Mouse (Mus musculus): ENCODE measurements at regions not wholly inside any gene's neighbourhood (a gene's known extent, or its start where the extent isn't known, plus 50 kb on each side); places are given as distances from the start of the nearest gene placed in this dataset.

DNA sequence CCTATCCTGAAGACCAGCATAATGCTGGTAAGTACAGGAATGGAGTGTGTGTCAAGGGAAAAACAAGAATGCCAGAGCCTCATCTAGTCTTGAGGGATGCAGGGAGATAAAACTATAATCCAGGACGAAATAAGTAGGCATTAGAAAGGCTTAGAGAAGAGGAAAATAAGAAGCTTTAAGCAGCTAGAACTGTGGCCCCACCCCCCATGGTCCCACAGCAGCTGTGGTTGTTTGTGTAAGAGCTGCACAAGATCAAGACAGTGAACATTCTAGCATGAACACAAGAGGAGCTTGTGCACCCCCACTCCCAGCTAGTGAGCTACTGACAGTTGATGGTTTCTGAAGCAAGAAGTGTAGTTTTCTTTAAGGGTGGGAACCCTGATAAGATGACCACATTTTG is 315.9 kb downstream of the Tmem135 start:
- Histone ChIP-seq H3K9ac (no peak overlapping the region), H3K4me2 (no peak overlapping the region), H3K27ac (no peak overlapping the region), H3K36me3 (no peaks in the 10 kb centered on the region), H3K9me3 (no peaks in the 10 kb centered on the region), H3K27me3 (no peaks in the 10 kb centered on the region), H3K4me1 (no peaks in the 10 kb centered on the region), H3K4me3 (no peak overlapping the region)
- no peak for ATAC-seq (ENCODE audit: insufficient number of reproducible peaks, low FRiP score, low TSS enrichment, low read depth)
- WGBS: 67% methylated on average over 1 of the region's 1 CpGs

DNA sequence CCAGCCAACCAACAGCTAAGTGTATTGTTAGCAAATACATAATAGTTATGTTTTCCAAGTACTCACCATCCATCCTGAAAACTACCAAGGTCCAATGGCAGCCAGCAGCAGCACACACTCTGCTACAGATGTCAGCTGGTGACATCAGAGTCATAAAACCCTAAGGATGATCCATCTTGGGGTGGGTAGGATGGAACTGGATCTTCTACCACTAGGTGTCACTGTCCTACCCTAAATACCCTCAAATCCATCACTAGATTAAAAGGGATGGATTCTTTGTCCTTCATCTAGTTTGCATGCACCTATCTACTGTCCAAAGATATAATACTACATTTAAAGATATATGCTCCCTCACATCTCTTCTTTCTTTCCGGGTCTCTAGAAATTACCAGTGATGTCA is 317.7 kb downstream of the Tmem135 start:
- no peak for ATAC-seq (ENCODE audit: insufficient number of reproducible peaks, low FRiP score, low TSS enrichment, low read depth)
- no peak overlapping the region for H3K4me3 ChIP-seq
- H3K4me1 ChIP-seq: no peaks in the 10 kb centered on the region
- no peaks in the 10 kb centered on the region for H3K9me3 ChIP-seq
- H3K27ac ChIP-seq: no peak overlapping the region
- no peak overlapping the region for H3K4me2 ChIP-seq
- H3K27me3 ChIP-seq: no peaks in the 10 kb centered on the region
- no peaks in the 10 kb centered on the region for H3K36me3 ChIP-seq
- 83% methylated on average over 1 of the region's 1 CpGs for WGBS
- H3K9ac ChIP-seq: no peak overlapping the region

DNA sequence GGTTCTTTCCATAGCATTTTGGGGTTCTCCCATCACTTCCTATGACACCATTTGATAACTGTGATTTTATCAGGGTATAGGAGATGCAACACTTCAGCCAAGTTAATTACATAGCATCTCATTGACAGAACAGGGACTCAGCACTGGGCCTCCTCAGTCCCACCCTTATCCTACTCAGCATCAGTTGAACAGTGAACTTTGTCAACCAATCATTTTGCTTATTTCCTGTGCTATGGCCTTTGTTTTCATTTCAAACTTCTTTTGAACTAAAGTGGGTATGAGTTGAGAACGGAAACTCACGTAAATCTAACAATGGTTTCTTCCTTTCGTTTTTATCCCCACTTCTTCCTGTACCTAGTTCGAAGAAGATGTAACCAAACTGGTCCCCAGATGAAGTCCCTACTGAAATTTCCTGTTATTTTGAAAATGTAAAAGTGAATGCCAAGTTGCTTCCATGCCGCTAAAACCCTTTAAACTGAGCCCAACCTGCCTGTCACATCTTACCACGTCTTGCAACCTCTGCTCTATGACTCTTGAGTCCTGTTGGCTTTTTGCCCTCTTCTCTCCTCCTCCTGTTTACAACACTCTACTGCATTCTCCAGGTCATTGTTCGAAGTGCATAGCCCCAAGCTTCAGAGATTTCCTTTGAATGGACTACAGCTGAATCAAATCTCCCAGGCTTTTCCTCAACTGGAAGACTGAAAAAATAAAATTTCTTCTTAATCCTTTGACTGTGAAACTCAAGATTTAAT is 329.9 kb downstream of the Tmem135 start:
- Histone ChIP-seq H3K27ac (no peak overlapping the region), H3K36me3 (no peaks in the 10 kb centered on the region), H3K4me3 (no peak overlapping the region), H3K4me2 (no peak overlapping the region), H3K9me3 (no peaks in the 10 kb centered on the region), H3K9ac (no peak overlapping the region), H3K4me1 (no peaks in the 10 kb centered on the region), H3K27me3 (no peaks in the 10 kb centered on the region)
- ATAC-seq (ENCODE audit: insufficient number of reproducible peaks, low FRiP score, low TSS enrichment, low read depth): no peak
- WGBS: 73% methylated on average over 7 of the region's 7 CpGs

DNA sequence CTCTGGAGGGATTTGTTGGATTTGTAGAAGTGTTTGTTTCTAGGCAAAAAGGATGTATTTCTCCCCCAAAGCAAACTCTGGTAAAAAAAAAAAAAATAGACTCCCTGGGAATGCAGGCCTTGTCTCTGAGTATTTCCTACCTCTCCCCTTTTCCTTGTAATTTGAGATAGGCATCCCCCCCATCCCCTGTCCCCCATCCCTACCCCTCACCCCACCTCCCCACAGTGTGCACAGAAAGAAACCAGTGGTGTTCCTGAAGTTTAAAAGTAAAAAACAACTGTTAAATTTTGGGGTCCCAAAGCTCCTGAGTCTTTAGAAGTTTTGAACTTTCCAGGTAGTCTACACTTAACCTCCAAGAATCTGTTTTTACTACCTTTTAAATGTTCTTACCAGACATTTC is 334.0 kb downstream of the Tmem135 start:
- Histone ChIP-seq H3K4me1 (no peaks in the 10 kb centered on the region), H3K27ac (no peak overlapping the region), H3K27me3 (no peaks in the 10 kb centered on the region), H3K4me3 (no peak overlapping the region), H3K9ac (no peak overlapping the region), H3K36me3 (no peaks in the 10 kb centered on the region), H3K9me3 (no peaks in the 10 kb centered on the region), H3K4me2 (no peak overlapping the region)
- ATAC-seq (ENCODE audit: insufficient number of reproducible peaks, low FRiP score, low TSS enrichment, low read depth): no peak

DNA sequence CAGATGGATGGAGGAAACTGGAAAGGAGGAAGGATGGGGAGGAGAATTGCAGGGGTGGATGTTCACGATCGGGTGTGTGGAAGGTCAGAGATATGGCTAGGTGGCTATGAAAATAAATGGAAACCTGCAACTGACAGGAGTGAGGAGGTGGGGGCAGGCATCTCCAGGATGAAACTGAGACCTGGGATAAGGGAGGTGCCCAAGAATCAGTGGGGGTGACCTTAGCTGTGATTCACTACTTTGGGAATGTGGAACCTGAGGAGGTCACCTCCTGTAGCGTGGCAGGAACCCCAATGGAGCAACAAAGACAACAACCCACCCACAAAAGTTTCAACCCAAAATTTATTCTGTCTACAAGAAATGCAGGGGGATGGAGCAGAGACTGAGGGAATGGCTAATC is 339.6 kb downstream of the Tmem135 start:
- 89% methylated on average over 3 of the region's 3 CpGs for WGBS
- Histone ChIP-seq H3K9ac (no peak overlapping the region), H3K36me3 (no peaks in the 10 kb centered on the region), H3K4me3 (no peak overlapping the region), H3K9me3 (no peaks in the 10 kb centered on the region), H3K27me3 (no peaks in the 10 kb centered on the region), H3K27ac (no peak overlapping the region), H3K4me1 (no peaks in the 10 kb centered on the region), H3K4me2 (no peak overlapping the region)
- ATAC-seq (ENCODE audit: insufficient number of reproducible peaks, low FRiP score, low TSS enrichment, low read depth): no peak

DNA sequence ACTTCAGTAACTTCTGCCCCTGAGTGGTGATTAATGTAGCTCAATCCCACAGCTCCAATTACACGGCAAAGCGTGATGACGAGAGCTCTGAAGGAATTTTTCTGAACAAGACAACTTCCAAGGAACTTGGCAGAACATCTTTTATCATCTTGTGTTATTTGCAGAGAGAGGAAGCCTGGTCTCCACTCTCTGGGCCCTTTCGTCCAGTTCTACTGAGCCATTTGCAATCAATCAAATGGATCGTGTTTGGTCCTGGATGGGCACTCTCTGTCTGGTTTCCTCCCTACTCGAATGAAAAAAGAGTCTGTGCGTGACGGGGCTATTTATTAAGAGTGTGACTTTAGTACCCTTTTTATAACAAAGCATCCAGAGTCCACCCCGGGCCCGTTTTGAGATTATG is 340.4 kb downstream of the Tmem135 start:
- Histone ChIP-seq H3K9me3 (no peaks in the 10 kb centered on the region), H3K27me3 (no peaks in the 10 kb centered on the region)
- 64% methylated on average over 10 of the region's 10 CpGs for WGBS

DNA sequence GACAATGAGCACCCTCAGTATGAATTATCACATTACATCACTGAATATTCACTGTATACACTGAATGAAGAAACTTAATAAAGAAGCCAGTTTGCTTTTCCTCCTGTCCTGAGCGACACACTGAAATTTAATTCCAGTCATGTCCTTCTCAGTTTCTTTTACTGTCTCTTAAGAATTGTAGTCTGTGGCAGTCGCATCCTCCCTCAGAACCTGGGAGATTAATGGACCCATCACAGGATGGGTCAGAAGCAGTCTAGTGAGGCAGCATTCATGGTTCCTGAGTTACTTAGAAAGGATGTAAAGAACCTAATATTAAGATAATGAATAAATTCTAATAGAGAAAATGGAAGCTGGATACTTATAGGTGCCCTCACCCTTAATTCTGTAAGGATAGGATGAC is 349.5 kb downstream of the Tmem135 start:
- Histone ChIP-seq H3K9ac (no peak overlapping the region), H3K36me3 (no peaks in the 10 kb centered on the region), H3K27ac (no peak overlapping the region), H3K4me1 (no peaks in the 10 kb centered on the region), H3K9me3 (no peaks in the 10 kb centered on the region), H3K27me3 (no peaks in the 10 kb centered on the region), H3K4me2 (no peak overlapping the region), H3K4me3 (no peak overlapping the region)
- 82% methylated on average over 2 of the region's 2 CpGs for WGBS
- ATAC-seq (ENCODE audit: insufficient number of reproducible peaks, low FRiP score, low TSS enrichment, low read depth): no peak

More for the DNA sequence above, 340.4 kb downstream of the Tmem135 start:
- no peaks in the 10 kb centered on the region for H3K36me3 ChIP-seq
- H3K4me3 ChIP-seq: no peak overlapping the region
- H3K4me2 ChIP-seq: no peak overlapping the region
- ATAC-seq (ENCODE audit: insufficient number of reproducible peaks, low FRiP score, low TSS enrichment, low read depth): no peak
- no peaks in the 10 kb centered on the region for H3K4me1 ChIP-seq
- H3K27ac ChIP-seq: no peak overlapping the region
- H3K9ac ChIP-seq: no peak overlapping the region

DNA sequence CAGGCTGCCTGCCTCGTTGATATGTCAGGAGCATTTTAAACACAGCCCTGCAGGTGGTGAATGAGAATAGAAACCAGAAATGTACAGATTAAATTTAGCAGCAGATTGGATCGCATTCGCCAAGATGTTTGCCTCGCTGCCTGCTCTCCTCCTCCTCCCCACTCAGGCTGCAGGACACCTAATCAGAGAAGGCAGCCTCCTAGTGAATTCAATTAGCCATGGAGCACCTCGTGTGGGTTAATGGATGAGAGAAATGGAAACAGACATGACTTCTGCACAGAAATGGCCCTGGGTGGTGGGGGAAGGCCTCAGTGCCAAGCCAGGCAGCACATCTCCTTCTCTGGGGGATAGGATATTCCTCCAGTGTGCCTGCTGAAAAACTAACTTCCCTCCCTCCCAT is 352.8 kb downstream of the Tmem135 start:
- Histone ChIP-seq H3K36me3 (no peaks in the 10 kb centered on the region), H3K4me3 (no peak overlapping the region), H3K9me3 (no peaks in the 10 kb centered on the region), H3K4me2 (no peak overlapping the region), H3K9ac (no peak overlapping the region), H3K4me1 (no peaks in the 10 kb centered on the region), H3K27me3 (no peaks in the 10 kb centered on the region), H3K27ac (no peak overlapping the region)
- ATAC-seq (ENCODE audit: insufficient number of reproducible peaks, low FRiP score, low TSS enrichment, low read depth): no peak
- 45% methylated on average over 5 of the region's 5 CpGs for WGBS

DNA sequence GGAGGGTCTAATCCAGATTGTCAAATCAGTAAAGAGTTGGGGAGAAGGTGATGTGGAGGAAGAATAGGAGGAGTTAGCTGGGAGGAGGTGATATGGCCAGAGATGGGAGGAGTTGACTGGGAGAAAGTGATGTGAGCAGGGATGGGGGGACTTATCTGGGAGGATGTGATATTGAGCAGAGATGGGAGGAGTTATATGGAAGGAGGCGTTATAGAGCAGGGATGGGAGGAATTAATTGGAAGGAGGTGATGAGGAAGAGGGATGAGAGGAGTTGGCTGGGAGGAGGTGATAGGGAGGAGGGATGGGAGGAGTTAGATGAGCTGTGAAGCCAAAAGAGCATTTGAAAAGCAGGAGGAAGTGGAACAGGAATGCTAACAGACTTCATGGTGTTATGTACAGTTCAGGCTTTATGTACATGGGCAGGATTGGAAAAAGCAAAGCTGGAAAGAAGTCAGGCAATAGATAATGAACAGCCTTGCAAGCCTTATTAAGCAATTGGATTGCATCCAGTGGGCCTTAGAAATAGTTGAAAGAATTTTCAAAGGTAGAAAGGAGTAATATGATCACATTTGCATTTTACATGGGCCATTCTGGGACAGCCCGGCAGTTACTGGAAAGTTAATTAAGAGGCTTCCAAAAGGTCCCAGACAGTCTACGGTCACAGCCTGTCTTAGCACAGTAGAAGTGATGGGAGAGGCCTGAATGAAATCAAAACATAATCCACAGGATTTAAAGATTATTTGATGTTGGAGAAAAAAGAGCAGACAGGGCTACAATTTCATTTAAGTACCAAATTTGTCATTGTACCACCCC is 357.4 kb downstream of the Tmem135 start:
- no peaks in the 10 kb centered on the region for H3K27me3 ChIP-seq
- H3K9me3 ChIP-seq: no peaks in the 10 kb centered on the region
- WGBS: 67% methylated on average over 3 of the region's 3 CpGs
- H3K36me3 ChIP-seq: no peaks in the 10 kb centered on the region
- H3K4me3 ChIP-seq: no peak overlapping the region
- no peaks in the 10 kb centered on the region for H3K4me1 ChIP-seq
- no peak for ATAC-seq (ENCODE audit: insufficient number of reproducible peaks, low FRiP score, low TSS enrichment, low read depth)
- no peak overlapping the region for H3K27ac ChIP-seq
- no peak overlapping the region for H3K4me2 ChIP-seq
- H3K9ac ChIP-seq: no peak overlapping the region

DNA sequence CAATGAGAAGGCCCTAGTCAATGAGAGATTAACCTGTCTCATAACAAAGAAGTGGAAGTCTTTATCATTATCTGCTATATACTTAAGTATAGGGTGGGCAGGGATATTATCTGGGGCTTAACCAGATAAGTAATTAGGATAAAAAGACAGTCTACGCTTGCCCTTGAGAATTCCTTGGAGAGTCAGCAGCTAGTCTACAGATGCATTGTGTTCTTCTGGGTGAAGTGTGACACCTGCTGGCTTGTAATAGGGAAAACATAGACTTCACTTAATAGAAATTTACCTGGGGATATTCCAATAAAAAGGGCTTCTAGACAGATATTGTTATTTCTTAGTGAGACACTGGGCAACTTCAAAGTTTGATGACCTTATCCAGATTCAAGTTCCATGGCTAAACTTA is 361.0 kb downstream of the Tmem135 start:
- H3K27me3 ChIP-seq: no peaks in the 10 kb centered on the region
- H3K9me3 ChIP-seq: no peaks in the 10 kb centered on the region
- no peak overlapping the region for H3K4me2 ChIP-seq
- no peak overlapping the region for H3K4me3 ChIP-seq
- no peak for ATAC-seq (ENCODE audit: insufficient number of reproducible peaks, low FRiP score, low TSS enrichment, low read depth)
- H3K9ac ChIP-seq: no peak overlapping the region
- no peaks in the 10 kb centered on the region for H3K36me3 ChIP-seq
- H3K4me1 ChIP-seq: no peaks in the 10 kb centered on the region
- 52% methylated on average over 1 of the region's 1 CpGs for WGBS
- H3K27ac ChIP-seq: no peak overlapping the region

DNA sequence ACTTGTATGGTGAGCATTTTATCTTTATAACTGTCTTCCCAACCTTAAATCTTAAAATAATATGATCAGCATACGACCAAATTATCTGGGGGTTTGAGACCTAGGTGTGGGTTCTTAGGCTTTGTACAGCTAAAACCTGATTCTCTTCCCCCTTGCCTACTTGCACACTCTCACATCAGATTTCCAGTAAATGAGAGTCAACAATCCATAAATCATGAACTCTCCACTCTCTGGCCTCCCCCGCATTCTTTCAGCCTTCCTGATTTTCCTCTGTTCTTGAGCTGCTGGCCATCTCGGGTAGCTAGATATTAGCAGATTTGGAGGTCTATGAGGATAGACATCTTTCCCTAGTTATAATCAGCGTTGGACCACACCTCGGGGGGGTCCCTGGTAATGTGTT is 362.7 kb downstream of the Tmem135 start:
- Histone ChIP-seq H3K4me1 (no peaks in the 10 kb centered on the region), H3K4me3 (no peak overlapping the region), H3K4me2 (no peak overlapping the region), H3K9ac (no peak overlapping the region), H3K9me3 (no peaks in the 10 kb centered on the region), H3K27me3 (no peaks in the 10 kb centered on the region), H3K27ac (no peak overlapping the region), H3K36me3 (no peaks in the 10 kb centered on the region)
- no peak for ATAC-seq (ENCODE audit: insufficient number of reproducible peaks, low FRiP score, low TSS enrichment, low read depth)
- WGBS: 72% methylated on average over 5 of the region's 5 CpGs

DNA sequence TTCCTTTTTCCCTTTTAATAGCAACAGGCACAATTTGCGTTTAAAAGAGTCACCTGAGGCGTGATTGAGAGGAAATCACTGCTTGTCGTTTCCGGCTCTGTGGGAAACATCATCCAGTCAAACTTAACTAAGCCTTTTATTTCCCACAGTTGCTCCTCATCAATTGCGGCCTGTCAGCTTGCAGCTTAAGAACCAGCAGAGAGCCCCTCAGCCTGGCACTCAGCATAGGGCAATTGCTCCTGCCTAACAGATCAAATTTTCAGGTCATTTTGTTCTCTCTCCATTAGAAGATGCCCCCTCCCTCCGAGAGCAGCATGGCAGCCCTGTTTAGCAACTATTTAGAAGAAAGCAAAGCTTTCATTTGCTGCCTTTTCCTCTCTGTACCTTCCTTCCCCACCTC is 363.9 kb downstream of the Tmem135 start:
- H3K9ac ChIP-seq: no peak overlapping the region
- no peak overlapping the region for H3K4me3 ChIP-seq
- H3K36me3 ChIP-seq: no peaks in the 10 kb centered on the region
- H3K4me1 ChIP-seq: no peaks in the 10 kb centered on the region
- ATAC-seq (ENCODE audit: insufficient number of reproducible peaks, low FRiP score, low TSS enrichment, low read depth): no peak
- H3K27me3 ChIP-seq: no peaks in the 10 kb centered on the region
- no peak overlapping the region for H3K27ac ChIP-seq
- no peak overlapping the region for H3K4me2 ChIP-seq
- 19% methylated on average over 6 of the region's 6 CpGs for WGBS
- no peaks in the 10 kb centered on the region for H3K9me3 ChIP-seq
